ENCODE assay signal across 20 mouse cellular contexts in genomic region chr14:17954038-17954437, GRCm38 (mm10).
"Had no signal": no experiment of that assay in that cellular context is flagged by ENCODE, and none has a peak within 500 bp of the region (broad histone marks: within the 10 kb centered on the region; RNA-seq: fewer than 3 reads in every experiment).

No protein-coding gene starts in this region.

- H3K4me1 ChIP-seq: heart, embryonic 12.5 days; hindbrain, embryonic 10.5 days; hindbrain, embryonic 12.5 days; intestine, embryonic 15.5 days; limb, embryonic 10.5 days; limb, embryonic 12.5 days; liver, embryonic 13.5 days had no signal

- H3K27me3 ChIP-seq: heart, embryonic 12.5 days; hindbrain, embryonic 12.5 days; intestine, embryonic 15.5 days; limb, embryonic 12.5 days; liver, embryonic 13.5 days had no signal

- H3K9me3 ChIP-seq: heart, embryonic 12.5 days; hindbrain, embryonic 10.5 days; hindbrain, embryonic 12.5 days; intestine, embryonic 15.5 days; limb, embryonic 10.5 days; limb, embryonic 12.5 days; liver, embryonic 13.5 days had no signal

- H3K27ac ChIP-seq: gastrocnemius, adult 2 months; hindbrain, embryonic 10.5 days; hindbrain, embryonic 12.5 days; hindbrain, embryonic 14.5 days; intestine, embryonic 15.5 days; limb, embryonic 10.5 days; limb, embryonic 12.5 days; liver, embryonic 13.5 days had no signal

- DNase-seq: gastrocnemius, adult 2 months; gastrocnemius, postnatal 10 days; gastrocnemius, postnatal 25 days; heart, postnatal 10 days; heart, postnatal 4 days; kidney, adult 18-20 months; kidney, adult 8-10 months; kidney, postnatal 14 days; kidney, postnatal 36 days; layer of hippocampus, adult 9-11 months; layer of hippocampus, postnatal 36 days; liver; liver, embryonic 13.5 days had no signal

- H3K4me3 ChIP-seq: gastrocnemius, adult 2 months; heart, embryonic 12.5 days; hindbrain, embryonic 10.5 days; hindbrain, embryonic 12.5 days; intestine, embryonic 15.5 days; limb, embryonic 10.5 days; limb, embryonic 12.5 days; liver, embryonic 13.5 days had no signal

- H3K36me3 ChIP-seq: heart, embryonic 12.5 days; hindbrain, embryonic 10.5 days; hindbrain, embryonic 12.5 days; intestine, embryonic 15.5 days; limb, embryonic 10.5 days; limb, embryonic 12.5 days; liver, embryonic 13.5 days had no signal
